Mouse (Mus musculus) kidney, postnatal 10 days (tissue): ENCODE results near the gene Gm20737.
"Not testable (repeated sequence)": the region's sequence is repeated elsewhere in the genome, so short reads cannot be mapped to it uniquely, and the experiment has no call there.

Experiments used
- DNase-seq: peaks from one replicate; pipeline ENCODE4 v3.0.0; 2021; ENCODE audit warnings: mixed read lengths

Gm20737 gene

DNA sequence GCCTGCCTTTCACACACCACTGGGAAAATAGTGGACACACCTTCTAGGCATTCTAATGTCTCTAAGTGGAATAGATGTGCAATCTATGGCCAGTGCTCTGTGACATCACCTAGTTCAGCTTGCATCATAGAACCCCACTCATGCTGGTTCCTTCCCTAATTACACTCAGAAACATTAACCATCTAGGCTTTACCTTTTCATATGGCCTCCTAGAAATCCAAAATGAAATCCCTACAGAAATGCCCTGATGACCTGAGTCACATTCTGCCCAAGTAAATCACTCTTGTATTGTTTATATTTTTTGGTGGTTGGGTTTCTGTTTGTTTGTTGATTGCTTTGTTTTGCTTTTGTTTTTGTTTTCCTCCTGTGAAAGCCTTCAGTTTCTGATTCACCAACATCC is at the start of gene Gm20737:
TSS of gene Gm20737 (minus strand) at position 101 of the 400 bp plus-strand sequence.
- DNase-seq, result not testable (repeated sequence)

DNA sequence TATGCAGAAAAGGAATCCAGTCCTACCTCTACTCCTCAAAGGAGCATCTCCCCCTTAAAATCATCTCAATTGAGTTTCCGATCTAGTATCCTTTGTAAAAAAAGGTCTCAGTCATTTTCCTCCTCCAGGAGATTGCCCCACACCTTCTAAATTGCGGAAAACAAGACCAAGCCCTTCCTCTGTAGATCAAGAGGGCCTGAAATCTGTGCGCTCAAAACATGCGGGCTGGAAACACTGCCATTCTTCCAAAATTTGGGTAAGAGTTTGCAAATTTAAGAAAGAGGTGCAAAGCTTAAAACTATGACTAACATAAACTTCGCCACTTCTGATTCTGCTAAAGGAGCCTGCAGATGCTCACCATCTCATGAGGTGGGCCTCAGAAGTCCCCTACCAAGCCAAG is 17.3 kb upstream of the Gm20737 start, which contains the start of gene Gm21775:
TSS of gene Gm21775 (plus strand) at position 301 of the 400 bp plus-strand sequence.
- DNase-seq, result not testable (repeated sequence)
